Mouse (Mus musculus) heart, postnatal 0 days (tissue): Measurements from ENCODE around the gene Mgrn1. TPM values are rescaled to one million over a fixed set of nuclear protein-coding genes. Genes with fewer than 3 reads are reported as not detected.
A peak's percentile ranks its signal among the peaks of the same experiment; 100 is the strongest.

ENCODE experiments used
- ATAC-seq: fragments of 200-750 bp; cut with Nextera tagmentation; 2 replicates; pipeline ENCODE4 v1.8.0; 2017; ENCODE audit warnings: low read depth, moderate number of reproducible peaks, moderate library complexity; ENCODE audit not compliant: insufficient read depth
- DNase-seq: peaks from one replicate; pipeline ENCODE4 v3.0.0-alpha.2; 2016; ENCODE audit warnings: low spot score
- H3K27ac ChIP-seq: fragments of 300-500 bp; sonication (generic); 2 replicates; pipeline ENCODE4 v1.5.1; 2014; ENCODE audit warnings: low read depth, mild to moderate bottlenecking
- H3K27me3 ChIP-seq: fragments of 300-500 bp; sonication (generic); 2 replicates; pipeline ENCODE4 v1.6.1; 2014; ENCODE audit warnings: low read length, mixed read lengths; ENCODE audit not compliant: control insufficient read depth, insufficient read depth
- H3K36me3 ChIP-seq: fragments of 300-500 bp; sonication (generic); replicated peaks from 2 replicates; pipeline ENCODE4 v1.6.1; 2014; ENCODE audit warnings: low read length, mixed read lengths; ENCODE audit not compliant: control insufficient read depth, insufficient read depth
- H3K4me1 ChIP-seq: fragments of 300-500 bp; sonication (generic); 2 replicates; pipeline ENCODE4 v1.6.1; 2014; ENCODE audit warnings: antibody characterized with exemption; ENCODE audit not compliant: control insufficient read depth, insufficient read depth
- H3K4me2 ChIP-seq: fragments of 300-500 bp; sonication (generic); 2 replicates; pipeline ENCODE4 v1.6.1; 2014; ENCODE audit warnings: low read depth, mild to moderate bottlenecking, low read length, moderate library complexity
- H3K4me3 ChIP-seq: fragments of 300-500 bp; sonication (generic); 2 replicates; pipeline ENCODE4 v1.5.1; 2014; ENCODE audit warnings: low read depth, low read length
- H3K9ac ChIP-seq: fragments of 300-500 bp; sonication (generic); replicated peaks from 2 replicates; pipeline ENCODE4 v1.6.1; 2014; ENCODE audit warnings: low read depth, low read length, mixed read lengths
- H3K9me3 ChIP-seq: fragments of 300-500 bp; sonication (generic); replicated peaks from 2 replicates; pipeline ENCODE4 v1.6.1; 2016; ENCODE audit warnings: low read length; ENCODE audit not compliant: control insufficient read depth
- CTCF ChIP-seq: IDR thresholded peaks from 2 replicates; pipeline ENCODE4 v1.5.1; 2016; ENCODE audit warnings: antibody characterized with exemption, control low read depth, low read depth
- EP300 ChIP-seq: IDR thresholded peaks from 2 replicates; pipeline ENCODE4 v1.6.1; 2016; ENCODE audit warnings: antibody characterized with exemption, low read depth
- WGBS: fragments of 180-500 bp; shearing (Covaris S2); extraction: QIAGEN DNeasy Blood & Tissue Kit; methylation state at CpG from one replicate; pipeline ENCODE4 v1.1.7; 2014; 5-methylcytosine and 5-hydroxymethylcytosine counted together
- polyA plus RNA-seq: library from polyadenylated mRNA; unstranded; fragments of >200 nt; fragmentation: Nextera tagmentation; extraction: Ambion mirVana; gene quantifications from 2 replicates; pipeline ENCODE4 v1.2.1, GENCODE M21; 2015
- total RNA-seq: library from RNA; depleted of rRNA; stranded (reverse); fragments of >200 nt; gene quantifications from 2 replicates; pipeline ENCODE4 v1.2.3, GENCODE M21; 2014; ENCODE audit warnings: low replicate concordance

The Mgrn1 gene
- total and polyA plus RNA-seq, 2 experiments from 2014 or later = 159 to 223 TPM

DNA sequence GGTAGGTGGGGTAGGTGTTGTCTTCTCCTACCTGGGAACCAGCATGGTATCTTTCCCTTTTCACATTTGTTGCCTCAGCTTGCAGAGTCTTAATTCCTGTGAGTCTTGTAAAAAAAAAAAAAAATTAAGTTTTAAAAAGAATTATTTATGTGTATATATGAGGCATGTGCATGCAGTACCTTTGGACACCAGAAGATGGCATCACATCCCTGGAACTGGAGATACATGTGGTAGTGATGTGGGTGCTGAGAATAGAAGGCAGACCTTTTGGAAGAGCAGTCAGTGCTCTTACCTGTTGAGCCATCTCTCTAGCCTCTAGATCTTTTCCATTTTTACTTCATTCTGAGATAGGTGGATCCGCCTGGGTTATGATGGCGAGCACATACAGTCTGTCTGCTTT is 23.7 kb downstream of the Mgrn1 start:
- Histone ChIP-seq H3K9me3 (no peaks in the 10 kb centered on the region), H3K4me2 (no peak overlapping the region), H3K27ac (no peak overlapping the region), H3K4me1 (peaks cover 4% of the 10 kb centered on the region; the same call in 1 of the 2 replicates), H3K27me3 (no peaks in the 10 kb centered on the region), H3K4me3 (no peak overlapping the region), H3K9ac (no peak overlapping the region), H3K36me3 (peaks cover 61% of the 10 kb centered on the region)
- WGBS = 98% methylated on average over 2 of the region's 2 CpGs
- TF ChIP-seq CTCF = peak; percentile 42
- TF ChIP-seq EP300 = no peak
- DNase-seq (no peak), ATAC-seq (no peak)

DNA sequence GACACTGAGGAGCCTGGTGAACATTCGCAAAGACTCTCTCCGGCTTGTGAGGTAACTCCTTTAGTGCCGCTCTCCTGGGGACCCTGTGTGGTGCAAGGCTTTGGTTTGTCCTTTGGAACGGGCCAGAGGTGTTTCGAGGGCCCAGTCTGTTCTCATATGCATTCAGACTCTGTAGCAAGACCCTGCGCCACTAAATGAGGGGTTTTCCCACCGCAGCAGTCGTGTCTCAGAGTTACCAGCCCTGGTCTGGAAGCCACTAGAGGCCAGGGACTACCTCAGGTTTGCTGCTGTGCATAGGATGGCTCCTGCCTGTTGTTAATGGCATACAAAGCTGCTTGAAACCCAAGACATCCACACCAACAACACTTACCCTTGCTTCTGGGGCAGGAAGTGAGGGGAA is 24.7 kb downstream of the Mgrn1 start:
- no peak for DNase-seq
- Histone ChIP-seq H3K27ac (no peak overlapping the region), H3K4me3 (no peak overlapping the region), H3K9ac (no peak overlapping the region), H3K9me3 (no peaks in the 10 kb centered on the region), H3K36me3 (peaks cover 68% of the 10 kb centered on the region), H3K27me3 (no peaks in the 10 kb centered on the region), H3K4me1 (peaks cover 4% of the 10 kb centered on the region; the same call in 1 of the 2 replicates), H3K4me2 (no peak overlapping the region)
- WGBS = 96% methylated on average over 8 of the region's 8 CpGs
- TF ChIP-seq EP300 (no peak), CTCF (no peak)
- no peak for ATAC-seq

DNA sequence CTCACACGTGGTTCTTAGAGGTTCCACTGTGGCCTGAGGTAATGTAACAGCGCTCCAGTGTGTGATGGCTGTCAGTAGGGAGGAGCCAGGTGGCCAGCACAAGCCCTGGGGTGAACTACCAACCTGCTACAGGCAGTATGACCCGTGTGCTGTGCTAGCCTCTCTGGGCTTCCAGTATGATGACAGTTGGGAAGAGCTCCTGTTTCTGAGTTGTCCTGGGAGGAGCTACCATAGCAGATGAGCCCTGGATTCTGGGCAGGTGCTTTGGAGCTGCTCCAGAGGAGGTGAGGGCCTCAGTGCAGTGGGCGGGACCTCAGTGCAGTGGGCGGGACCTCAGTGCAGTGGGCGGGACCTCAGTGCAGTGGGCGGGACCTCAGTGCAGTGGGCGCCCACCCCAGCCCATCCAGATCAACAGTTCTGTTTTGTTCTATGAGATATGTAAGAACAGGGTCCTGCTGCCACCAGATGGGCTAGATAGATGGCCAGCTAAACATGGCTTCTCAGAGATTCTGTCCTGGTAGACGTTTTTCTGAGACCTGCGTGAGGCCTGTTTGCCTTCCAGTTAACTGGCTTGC is 26.1 kb downstream of the Mgrn1 start:
- peak overlapping the region; percentile 90 for H3K27ac ChIP-seq
- H3K4me2 ChIP-seq = no peak overlapping the region
- peaks cover 81% of the 10 kb centered on the region for H3K36me3 ChIP-seq
- no peak overlapping the region for H3K9ac ChIP-seq
- ATAC-seq = no peak
- no peak overlapping the region for H3K4me3 ChIP-seq
- TF ChIP-seq EP300 (no peak), CTCF (no peak)
- 75% methylated on average over 10 of the region's 10 CpGs for WGBS
- H3K4me1 ChIP-seq = peaks cover 4% of the 10 kb centered on the region; the same call in 1 of the 2 replicates
- H3K27me3 ChIP-seq = no peaks in the 10 kb centered on the region
- H3K9me3 ChIP-seq = no peaks in the 10 kb centered on the region
- DNase-seq = no peak

DNA sequence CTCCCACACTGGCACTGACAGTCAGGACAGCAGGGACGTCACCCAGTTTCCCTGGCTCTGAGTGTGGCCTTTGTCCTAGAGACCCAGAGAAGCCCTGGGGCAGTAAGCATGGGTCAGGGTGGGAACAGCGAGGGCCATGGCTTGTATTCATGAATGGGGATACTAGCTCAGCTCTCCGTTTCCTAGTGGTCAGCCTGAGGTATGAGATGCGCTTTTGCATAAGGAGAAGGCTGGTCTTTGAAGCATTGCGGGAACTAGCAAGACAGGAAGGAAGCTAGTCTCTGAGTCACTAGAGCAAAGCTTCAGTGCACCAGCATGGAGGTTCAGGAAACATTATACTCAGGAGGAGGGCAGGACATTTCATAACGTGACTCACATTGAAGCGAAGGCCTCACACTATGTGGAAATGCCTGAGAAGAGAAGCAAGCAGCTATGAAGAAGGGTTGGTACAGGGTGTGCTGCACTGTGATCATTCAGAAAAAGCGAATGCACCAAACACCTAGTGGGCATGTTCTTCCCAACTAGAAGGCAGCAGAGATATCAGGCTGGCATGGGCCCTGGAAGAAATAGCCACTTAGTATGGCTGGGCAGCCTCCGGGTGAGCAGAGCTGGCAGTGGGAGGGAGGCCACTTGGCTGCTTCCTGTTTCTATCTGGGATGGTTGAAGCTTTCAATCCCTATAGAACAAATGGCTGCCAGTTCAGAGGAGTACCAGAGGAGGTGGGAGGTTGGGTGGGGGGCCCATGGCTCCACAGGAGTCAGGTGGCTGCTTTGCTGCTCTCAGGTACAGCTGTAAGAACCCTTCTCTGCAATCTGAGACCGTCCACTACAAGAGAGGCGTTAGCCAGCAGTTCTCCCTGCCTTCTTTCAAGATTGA is 27.1 kb downstream of the Mgrn1 start:
- Histone ChIP-seq H3K36me3 (peaks cover 76% of the 10 kb centered on the region), H3K9me3 (no peaks in the 10 kb centered on the region), H3K4me1 (peaks cover 4% of the 10 kb centered on the region; the same call in 1 of the 2 replicates), H3K4me2 (peak overlapping the region; percentile 21; the same call in 1 of the 2 replicates), H3K4me3 (no peak overlapping the region), H3K27ac (peak overlapping the region; percentile 90), H3K9ac (no peak overlapping the region), H3K27me3 (no peaks in the 10 kb centered on the region)
- 51% methylated on average over 11 of the region's 11 CpGs for WGBS
- DNase-seq (peak; percentile 51), ATAC-seq (peak; percentile 25; the same call in 1 of the 2 replicates)
- no peak for TF ChIP-seq CTCF
- TF ChIP-seq EP300 = peak; percentile 26; the same call in 1 of the 2 replicates

DNA sequence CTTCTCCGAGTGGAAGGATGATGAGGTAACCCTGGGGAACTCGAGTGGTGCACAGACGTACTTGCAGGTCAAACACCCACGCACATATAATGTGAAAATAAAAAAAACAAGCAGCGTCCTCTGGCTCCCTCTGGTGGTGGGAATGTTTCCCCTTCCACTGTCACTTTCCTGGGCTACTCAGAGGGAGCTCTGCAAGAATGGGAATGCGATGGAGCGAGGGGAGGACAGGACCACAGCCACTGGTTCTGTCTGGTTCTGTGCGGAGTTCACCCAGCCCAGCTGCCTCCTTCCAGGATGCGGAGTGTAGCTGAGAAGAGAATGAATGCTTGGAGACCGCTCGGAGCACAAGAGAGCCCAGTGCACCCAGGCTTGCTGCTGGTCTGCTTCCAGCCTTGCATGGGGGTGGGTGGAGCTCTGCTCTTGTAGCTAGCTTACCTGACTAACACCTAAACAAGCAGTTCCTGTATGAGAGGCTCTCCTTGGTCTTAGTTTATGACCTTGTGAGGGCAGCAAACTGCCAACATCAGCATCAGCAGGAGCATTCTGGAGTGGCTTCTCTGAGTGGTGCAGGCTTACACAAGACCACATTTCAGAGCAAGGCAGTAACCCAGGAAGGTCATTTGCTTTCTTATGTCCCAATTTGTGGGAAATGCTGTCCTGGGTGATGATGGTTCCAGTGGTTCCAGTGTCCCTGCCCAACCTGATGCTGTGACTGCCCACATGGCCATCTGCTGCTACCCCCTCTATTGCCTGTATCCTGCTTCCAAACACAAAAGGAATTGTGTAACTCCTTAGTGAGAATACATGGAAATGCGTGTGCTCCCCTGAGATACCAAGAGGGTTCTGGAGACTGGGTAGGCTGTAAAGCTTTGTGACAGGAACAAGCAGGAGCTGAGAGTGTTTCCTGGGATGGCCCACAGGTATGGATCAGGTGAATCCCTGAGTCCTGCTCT is 28.0 kb downstream of the Mgrn1 start:
- DNase-seq (peak; percentile 83), ATAC-seq (peak; percentile 72)
- H3K27me3 ChIP-seq = no peaks in the 10 kb centered on the region
- H3K4me3 ChIP-seq = no peak overlapping the region
- H3K4me1 ChIP-seq = peaks cover 4% of the 10 kb centered on the region; the same call in 1 of the 2 replicates
- no peak for TF ChIP-seq EP300
- peak; percentile 97 for TF ChIP-seq CTCF
- 28% methylated on average over 12 of the region's 12 CpGs for WGBS
- no peak overlapping the region for H3K9ac ChIP-seq
- H3K36me3 ChIP-seq = peaks cover 76% of the 10 kb centered on the region
- no peaks in the 10 kb centered on the region for H3K9me3 ChIP-seq
- peak overlapping the region; percentile 90 for H3K27ac ChIP-seq
- peak overlapping the region; percentile 21; the same call in 1 of the 2 replicates for H3K4me2 ChIP-seq
